ENCODE assay signal across 8 mouse cellular contexts in the genomic region with DNA sequence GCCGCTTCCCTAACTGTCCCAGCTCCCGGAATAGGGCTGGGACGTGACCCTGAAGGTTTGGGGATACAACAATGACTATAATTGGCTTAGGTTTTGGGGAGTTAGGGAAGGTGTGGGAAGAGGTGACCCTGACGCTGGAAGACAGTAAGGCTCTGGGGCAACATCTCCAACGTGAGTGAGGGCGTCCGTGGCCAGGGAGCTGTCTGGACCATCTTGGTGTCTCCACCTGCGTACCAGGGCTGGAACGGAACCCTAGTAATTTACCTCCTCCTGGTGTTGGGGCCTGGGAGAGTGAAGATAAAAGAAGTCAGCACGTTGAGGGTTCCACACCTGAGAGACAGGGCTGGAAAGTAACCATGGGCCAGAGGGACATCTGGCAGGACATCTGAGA. TPM values are rescaled to one million over a fixed set of nuclear protein-coding genes. Genes with fewer than 3 reads are reported as not detected.
DNase-seq lines count a peak whose midpoint lies in the region; ATAC-seq and TF ChIP-seq lines count a peak whose summit lies in the region.

No protein-coding gene starts in this region.

- TF ChIP-seq POLR2A in kidney, adult 2 months (IDR thresholded peaks at IDR 0.05; ENCODE audit: low read depth, low read length) = no peak
- TF ChIP-seq POLR2A in cortical plate, adult 2 months (IDR thresholded peaks at IDR 0.05; ENCODE audit: extremely low read depth, insufficient read depth, low read length) = no peak

- no peaks in the 10 kb centered on the region for H3K36me3 ChIP-seq in kidney, adult 2 months (ENCODE audit: control insufficient read depth, insufficient read depth, low read length)
- peaks cover 20% of the 10 kb centered on the region for H3K36me3 ChIP-seq in hindbrain, embryonic 13.5 days
- peaks cover 24% of the 10 kb centered on the region for H3K36me3 ChIP-seq in midbrain, embryonic 12.5 days

- no peak for DNase-seq in kidney, adult 2 months
- DNase-seq in kidney, postnatal 14 days = no peak
- no peak for DNase-seq in retina, postnatal 1 day
- no peak for DNase-seq in urinary bladder, adult 18-20 months (ENCODE audit: low spot score in 2 of 2)
- DNase-seq in cerebellum, postnatal 25 days = no peak

- no peak overlapping the region; the same call in 1 of the 2 replicates for H3K27ac ChIP-seq in kidney, adult 2 months (ENCODE audit: insufficient read depth, low read depth, low read length)
- H3K27ac ChIP-seq in cortical plate, adult 2 months (ENCODE audit: insufficient read depth, low read length) = peak overlapping the region; percentile 90; the same call in 1 of the 2 replicates
- H3K27ac ChIP-seq in hindbrain, embryonic 13.5 days = peak overlapping the region; percentile 83
- peak overlapping the region; percentile 83 for H3K27ac ChIP-seq in midbrain, embryonic 12.5 days (replicated peaks)

- H3K27me3 ChIP-seq in kidney, adult 2 months (replicated peaks; ENCODE audit: control insufficient read depth, insufficient read depth, low read length) = no peaks in the 10 kb centered on the region
- no peaks in the 10 kb centered on the region for H3K27me3 ChIP-seq in hindbrain, embryonic 13.5 days
- no peaks in the 10 kb centered on the region for H3K27me3 ChIP-seq in midbrain, embryonic 12.5 days

- peak overlapping the region; percentile 94 for H3K4me2 ChIP-seq in hindbrain, embryonic 13.5 days
- peak overlapping the region; percentile 98 for H3K4me2 ChIP-seq in midbrain, embryonic 12.5 days (replicated peaks)

- no peak; the same call in 1 of the 2 replicates for ATAC-seq in hindbrain, embryonic 13.5 days (ENCODE audit: low FRiP score)
- ATAC-seq in midbrain, embryonic 12.5 days (ENCODE audit: low FRiP score, low read depth) = no peak

- 3% methylated on average over 10 of the region's 10 CpGs for WGBS in kidney, adult 2 months
- 5% methylated on average over 10 of the region's 10 CpGs for WGBS in hindbrain, embryonic 13.5 days
- WGBS in midbrain, embryonic 12.5 days = 7% methylated on average over 10 of the region's 10 CpGs

- H3K9me3 ChIP-seq in hindbrain, embryonic 13.5 days = no peaks in the 10 kb centered on the region
- no peaks in the 10 kb centered on the region for H3K9me3 ChIP-seq in midbrain, embryonic 12.5 days

- peak overlapping the region; percentile 79 for H3K4me3 ChIP-seq in kidney, adult 2 months (ENCODE audit: insufficient read depth, low read depth, low read length)
- H3K4me3 ChIP-seq in cortical plate, adult 2 months (ENCODE audit: insufficient read depth, low read length) = peak overlapping the region; percentile 83
- peak overlapping the region; percentile 66 for H3K4me3 ChIP-seq in hindbrain, embryonic 13.5 days
- peak overlapping the region; percentile 82 for H3K4me3 ChIP-seq in midbrain, embryonic 12.5 days

- H3K4me1 ChIP-seq in kidney, adult 2 months (ENCODE audit: control insufficient read depth, insufficient read depth, low read length) = peaks cover 27% of the 10 kb centered on the region
- peaks cover 8% of the 10 kb centered on the region for H3K4me1 ChIP-seq in cortical plate, adult 2 months (ENCODE audit: control insufficient read depth, insufficient read depth, low read length)
- H3K4me1 ChIP-seq in hindbrain, embryonic 13.5 days (replicated peaks) = peaks cover 41% of the 10 kb centered on the region
- peaks cover 28% of the 10 kb centered on the region for H3K4me1 ChIP-seq in midbrain, embryonic 12.5 days

- H3K9ac ChIP-seq in hindbrain, embryonic 13.5 days = peak overlapping the region; percentile 87
- peak overlapping the region; percentile 92 for H3K9ac ChIP-seq in midbrain, embryonic 12.5 days (replicated peaks)

- TF ChIP-seq CTCF in kidney, adult 2 months (conservative IDR thresholded peaks at IDR 0.05; ENCODE audit: insufficient read depth, insufficient read length, low read depth, low read length) = no peak
- no peak for TF ChIP-seq CTCF in cortical plate, adult 2 months (IDR thresholded peaks at IDR 0.05; ENCODE audit: extremely low read depth, insufficient read depth, low read length)

RNA-seq across cellular contexts. Expression of a gene that starts 0.7 kb away (rescaled TPM):
- polyA plus RNA-seq in kidney, adult 2 months (2012; rRNA removed) = 825 and 914 TPM in 2 replicates
- 1,018 and 1,074 TPM in 2 replicates for polyA plus RNA-seq in cortical plate, adult 2 months (2012; rRNA removed)
- polyA plus RNA-seq in hindbrain, embryonic 13.5 days (2015; fragmentation: Nextera tagmentation; extraction: Ambion mirVana) = 690 and 717 TPM in 2 replicates
- polyA plus RNA-seq in midbrain, embryonic 12.5 days (2016; fragmentation: Nextera tagmentation; extraction: Ambion mirVana) = 540 and 588 TPM in 2 replicates

RNA-seq across cellular contexts. Expression of a gene that starts 11.5 kb away (rescaled TPM):
- 1.5 and 1.9 TPM in 2 replicates for polyA plus RNA-seq in kidney, adult 2 months (2012; rRNA removed)
- polyA plus RNA-seq in cortical plate, adult 2 months (2012; rRNA removed) = 123 and 128 TPM in 2 replicates
- 0.43 and 0.64 TPM in 2 replicates for polyA plus RNA-seq in hindbrain, embryonic 13.5 days (2015; fragmentation: Nextera tagmentation; extraction: Ambion mirVana)
- 0.18 and 0.25 TPM in 2 replicates for polyA plus RNA-seq in midbrain, embryonic 12.5 days (2016; fragmentation: Nextera tagmentation; extraction: Ambion mirVana)

RNA-seq across cellular contexts. Expression of a gene that starts 16.1 kb away (rescaled TPM):
- polyA plus RNA-seq in kidney, adult 2 months (2012; rRNA removed) = 0.34 and 0.94 TPM in 2 replicates
- 1.1 and 1.4 TPM in 2 replicates for polyA plus RNA-seq in cortical plate, adult 2 months (2012; rRNA removed)
- polyA plus RNA-seq in hindbrain, embryonic 13.5 days (2015; fragmentation: Nextera tagmentation; extraction: Ambion mirVana) = 1.1 and 1.4 TPM in 2 replicates
- polyA plus RNA-seq in midbrain, embryonic 12.5 days (2016; fragmentation: Nextera tagmentation; extraction: Ambion mirVana) = 1.4 TPM in 2 replicates

RNA-seq across cellular contexts. Expression of a gene that starts 23.0 kb away (rescaled TPM):
- 159 and 183 TPM in 2 replicates for polyA plus RNA-seq in kidney, adult 2 months (2012; rRNA removed)
- polyA plus RNA-seq in cortical plate, adult 2 months (2012; rRNA removed) = 110 TPM in 2 replicates
- 92.7 and 100 TPM in 2 replicates for polyA plus RNA-seq in hindbrain, embryonic 13.5 days (2015; fragmentation: Nextera tagmentation; extraction: Ambion mirVana)
- polyA plus RNA-seq in midbrain, embryonic 12.5 days (2016; fragmentation: Nextera tagmentation; extraction: Ambion mirVana) = 139 and 156 TPM in 2 replicates

RNA-seq across cellular contexts. Expression of a gene that starts 35.8 kb away (rescaled TPM):
- 60.3 and 75.2 TPM in 2 replicates for polyA plus RNA-seq in kidney, adult 2 months (2012; rRNA removed)
- polyA plus RNA-seq in cortical plate, adult 2 months (2012; rRNA removed) = 87.5 and 88.2 TPM in 2 replicates
- polyA plus RNA-seq in hindbrain, embryonic 13.5 days (2015; fragmentation: Nextera tagmentation; extraction: Ambion mirVana) = 86.5 and 93.4 TPM in 2 replicates
- polyA plus RNA-seq in midbrain, embryonic 12.5 days (2016; fragmentation: Nextera tagmentation; extraction: Ambion mirVana) = 62.4 and 72.3 TPM in 2 replicates

Comparison
In these comparisons a context has a peak if more than half of its experiments do, and no peak if none do; other contexts are left out.
1. RNA of a gene that starts 11.5 kb away (polyA plus RNA-seq): 123 to 128 TPM in cortical plate, adult 2 months; 1.5 to 1.9 TPM in kidney, adult 2 months, 0.43 to 0.64 TPM in hindbrain, embryonic 13.5 days and 0.18 to 0.25 TPM in midbrain, embryonic 12.5 days; every median in the first group is over 10 times any median in the second.
2. Peak in every context shown above with its lines, with median percentiles within 50 percentile points of each other: H3K4me3 ChIP-seq.